Mouse (Mus musculus) kidney, adult 18-20 months (tissue): ENCODE data around the gene Gabarapl2.
A peak's percentile ranks its signal among the peaks of the same experiment; 100 is the strongest.

Source experiments
- DNase-seq: peaks from one replicate; pipeline ENCODE4 v3.0.0; 2021

The Gabarapl2 gene

DNA sequence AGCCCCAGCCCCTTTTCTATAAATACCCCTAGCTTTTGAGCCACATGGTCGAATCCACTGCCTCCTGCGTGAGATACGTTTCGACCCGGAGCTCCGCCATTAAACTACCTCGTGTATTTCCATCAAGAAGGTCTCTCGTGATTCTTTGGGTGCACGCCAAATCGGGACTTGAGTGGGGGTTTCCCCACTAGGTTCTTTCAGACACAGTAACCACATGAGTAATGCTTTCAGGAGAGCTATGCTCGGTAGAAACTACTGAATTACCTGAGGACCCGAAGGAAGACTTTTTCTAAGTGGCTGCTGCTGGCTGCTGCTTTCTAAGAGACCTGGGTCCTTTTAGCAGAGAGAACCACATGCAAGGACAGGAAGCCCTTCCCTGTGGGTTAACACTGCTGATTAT is 33.6 kb downstream of the Gabarapl2 start:
- no peak for DNase-seq

GRCm38 (mm10) chr8:111975706-111976105 is 35.2 kb downstream of the Gabarapl2 start:
- no peak for DNase-seq

DNA sequence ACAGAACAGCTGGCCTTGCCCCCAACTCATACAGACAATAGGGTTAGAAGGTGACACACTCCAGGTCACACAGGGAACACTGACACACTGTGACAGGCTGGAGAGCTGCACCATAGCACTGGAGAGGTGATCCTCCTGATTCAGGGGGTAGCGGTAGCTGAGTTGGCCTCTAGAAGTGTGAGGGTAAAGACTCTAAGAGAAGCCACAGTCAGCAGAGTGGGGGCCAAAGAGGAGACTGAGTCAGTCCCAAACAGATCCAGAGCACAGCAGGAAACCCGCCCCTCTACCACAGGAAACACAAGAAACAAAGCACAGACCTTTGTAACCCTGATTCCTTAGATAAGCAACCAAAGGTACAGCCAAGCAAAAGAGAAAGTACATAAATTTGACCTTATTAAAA is 35.8 kb downstream of the Gabarapl2 start:
- no peak for DNase-seq

- no peak for DNase-seq
Measured at GRCm38 (mm10) chr8:111978147-111978546, 37.6 kb downstream of the Gabarapl2 start.

DNA sequence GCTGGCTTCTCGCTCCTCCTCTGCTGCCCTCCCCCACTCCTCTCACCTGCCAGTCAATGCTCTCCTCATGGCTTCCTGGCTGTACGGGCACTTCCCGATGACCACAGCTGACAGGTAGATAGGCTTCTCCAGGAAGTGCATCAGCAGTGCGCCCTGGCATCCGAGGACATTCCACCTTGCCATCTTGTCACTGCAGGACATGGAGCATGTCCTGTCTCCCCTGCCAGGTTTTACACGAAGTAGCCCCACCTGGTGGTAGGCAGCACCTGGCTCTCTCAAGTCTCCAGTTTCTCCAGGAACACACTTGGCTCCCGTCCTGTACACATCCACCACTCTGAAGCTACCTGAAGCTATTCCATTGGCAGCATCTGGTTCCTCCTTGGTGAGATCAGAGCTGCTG is 41.6 kb downstream of the Gabarapl2 start:
- no peak for DNase-seq

- no peak for DNase-seq
Measured at GRCm38 (mm10) chr8:111984511-111984910, 44.0 kb downstream of the Gabarapl2 start.

- DNase-seq, result peak; percentile 80
Measured at GRCm38 (mm10) chr8:111989911-111990310, 49.4 kb downstream of the Gabarapl2 start.

DNA sequence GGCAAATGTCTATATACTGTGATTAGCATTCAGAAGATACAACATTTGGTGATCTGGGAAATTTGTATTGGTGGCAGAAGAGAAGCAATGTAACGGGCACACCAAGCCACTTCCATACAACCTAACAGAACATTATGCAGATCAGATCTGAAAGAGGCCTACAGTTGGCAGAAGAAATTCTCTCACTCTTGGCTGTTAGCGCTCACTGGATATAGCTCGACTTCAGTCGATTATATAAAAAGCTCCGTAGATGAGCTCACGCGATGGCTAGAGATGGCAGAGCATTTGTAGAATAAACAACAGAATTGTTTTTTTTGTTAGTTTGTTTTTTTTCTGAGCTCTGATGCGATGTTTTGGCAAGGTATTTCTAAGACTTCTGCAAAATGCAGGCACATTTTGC is 50.8 kb downstream of the Gabarapl2 start:
- DNase-seq, result no peak

DNA sequence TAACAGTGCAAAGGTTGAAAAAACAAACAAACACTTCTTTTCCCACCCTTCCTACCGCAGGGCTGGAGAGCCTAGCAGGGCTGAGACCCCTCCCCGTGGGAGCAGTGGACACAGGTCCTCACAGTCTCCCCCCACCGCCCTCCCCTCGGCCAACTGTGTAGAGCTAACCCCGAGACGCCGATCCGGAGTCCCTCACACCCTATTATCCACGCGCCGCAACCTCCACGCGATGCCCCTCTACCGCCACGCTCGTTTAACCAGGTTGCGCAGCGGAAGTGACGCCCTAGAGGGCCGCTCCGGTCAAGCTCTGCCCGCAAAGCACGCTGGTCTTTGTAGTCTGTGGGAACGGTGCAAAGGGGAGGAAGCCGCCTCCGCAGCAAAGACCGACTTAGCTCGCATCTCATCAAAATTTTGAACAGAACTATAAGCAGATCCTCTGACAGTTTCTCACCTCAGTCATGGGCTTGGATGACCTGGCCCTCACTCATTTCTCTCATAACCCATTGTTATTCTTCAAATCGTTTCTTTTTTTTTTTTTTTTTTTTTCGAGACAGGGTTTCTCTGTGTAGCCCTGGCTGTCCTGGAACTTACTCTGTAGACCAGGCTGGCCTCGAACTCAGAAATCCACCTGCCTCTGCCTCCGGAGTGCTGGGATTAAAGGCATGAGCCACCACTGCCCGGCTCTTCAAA is 51.7 kb downstream of the Gabarapl2 start, which contains the start of gene Adat1:
Gene Adat1 (minus strand): TSS at position 290 of the 690 bp plus-strand sequence.
- peak; percentile 83 for DNase-seq

DNA sequence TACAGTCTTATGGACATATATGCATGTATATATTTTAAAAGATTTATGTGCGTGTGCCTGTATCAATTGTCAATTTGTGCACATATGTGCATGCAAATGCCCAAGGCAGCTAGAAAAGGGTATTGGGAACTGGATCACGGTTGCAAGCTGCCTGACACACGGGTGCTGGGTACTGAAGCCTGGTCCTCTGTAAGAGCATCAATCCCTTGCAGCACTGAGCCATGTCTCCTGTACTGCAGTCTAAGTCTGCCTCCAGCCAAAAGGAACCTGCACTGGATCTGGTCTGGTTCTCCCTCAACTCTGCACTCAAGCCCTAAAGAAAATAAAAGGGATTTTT is 52.2 kb downstream of the Gabarapl2 start:
- no peak for DNase-seq
